Mouse (Mus musculus) brain, adult 2 months (tissue): ENCODE measurements around the gene Copz2.

ENCODE experiments used
- DNase-seq: peaks from one replicate; pipeline ENCODE4 v3.0.0; 2011; ENCODE audit warnings: low read depth, low spot score

Gene Copz2

DNA sequence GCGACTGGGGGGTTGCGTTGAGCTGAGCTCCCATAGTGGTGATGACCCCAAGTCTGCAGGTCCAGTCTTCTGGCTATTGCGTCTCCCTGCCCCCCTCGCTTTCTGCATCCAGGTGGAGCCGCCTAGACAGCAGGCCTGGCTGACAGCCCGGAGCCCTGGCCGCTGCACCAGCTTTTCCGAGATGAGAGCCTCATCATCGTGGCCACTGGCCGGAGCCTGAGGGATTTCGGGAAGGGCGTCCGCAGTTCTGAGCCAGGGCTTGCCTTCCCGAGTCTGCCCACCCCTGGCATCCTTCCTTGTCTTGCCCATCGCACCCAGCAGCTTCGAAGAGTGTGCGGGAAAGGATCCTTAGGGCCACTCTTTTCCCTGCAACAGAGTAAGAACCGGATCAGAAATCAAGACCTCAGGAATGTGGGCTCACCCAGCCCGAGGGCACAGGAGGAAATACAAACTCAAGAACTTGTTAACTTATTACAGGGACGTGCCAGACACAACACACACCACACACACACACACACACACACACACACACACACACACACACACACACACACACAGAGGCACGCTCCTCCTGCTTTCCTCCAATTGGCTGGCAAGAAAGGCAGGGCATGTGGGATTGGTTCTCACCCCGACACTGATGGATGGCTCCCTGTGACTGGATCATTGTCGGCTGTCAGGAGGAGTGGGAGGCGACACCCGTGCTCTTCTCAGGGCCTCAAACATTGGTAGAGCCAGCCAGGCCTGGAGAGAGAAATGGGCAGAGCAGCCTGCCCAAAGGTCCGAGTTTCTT, 13.7 kb downstream of the Copz2 start:
- peak; percentile 89 for DNase-seq

DNA sequence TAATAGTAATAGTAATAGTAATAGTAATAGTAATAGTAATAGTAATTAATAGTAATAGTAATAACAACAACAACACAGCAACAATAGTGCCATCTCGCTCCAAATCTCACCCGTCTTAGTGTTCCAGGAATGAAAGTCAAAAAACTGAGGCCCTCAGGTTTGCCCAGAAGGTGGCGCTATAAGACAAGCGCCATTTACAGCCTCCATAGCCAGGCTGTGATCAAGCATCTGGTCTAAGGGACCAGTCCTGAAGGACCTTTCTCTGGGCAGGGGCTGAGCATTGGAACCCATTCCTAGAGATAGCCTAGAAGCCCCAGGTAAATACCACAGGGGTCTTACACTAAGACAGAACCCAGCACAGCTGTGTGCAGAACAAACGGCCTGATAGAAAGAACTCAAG, 17.5 kb downstream of the Copz2 start:
- peak; percentile 83 for DNase-seq

DNA sequence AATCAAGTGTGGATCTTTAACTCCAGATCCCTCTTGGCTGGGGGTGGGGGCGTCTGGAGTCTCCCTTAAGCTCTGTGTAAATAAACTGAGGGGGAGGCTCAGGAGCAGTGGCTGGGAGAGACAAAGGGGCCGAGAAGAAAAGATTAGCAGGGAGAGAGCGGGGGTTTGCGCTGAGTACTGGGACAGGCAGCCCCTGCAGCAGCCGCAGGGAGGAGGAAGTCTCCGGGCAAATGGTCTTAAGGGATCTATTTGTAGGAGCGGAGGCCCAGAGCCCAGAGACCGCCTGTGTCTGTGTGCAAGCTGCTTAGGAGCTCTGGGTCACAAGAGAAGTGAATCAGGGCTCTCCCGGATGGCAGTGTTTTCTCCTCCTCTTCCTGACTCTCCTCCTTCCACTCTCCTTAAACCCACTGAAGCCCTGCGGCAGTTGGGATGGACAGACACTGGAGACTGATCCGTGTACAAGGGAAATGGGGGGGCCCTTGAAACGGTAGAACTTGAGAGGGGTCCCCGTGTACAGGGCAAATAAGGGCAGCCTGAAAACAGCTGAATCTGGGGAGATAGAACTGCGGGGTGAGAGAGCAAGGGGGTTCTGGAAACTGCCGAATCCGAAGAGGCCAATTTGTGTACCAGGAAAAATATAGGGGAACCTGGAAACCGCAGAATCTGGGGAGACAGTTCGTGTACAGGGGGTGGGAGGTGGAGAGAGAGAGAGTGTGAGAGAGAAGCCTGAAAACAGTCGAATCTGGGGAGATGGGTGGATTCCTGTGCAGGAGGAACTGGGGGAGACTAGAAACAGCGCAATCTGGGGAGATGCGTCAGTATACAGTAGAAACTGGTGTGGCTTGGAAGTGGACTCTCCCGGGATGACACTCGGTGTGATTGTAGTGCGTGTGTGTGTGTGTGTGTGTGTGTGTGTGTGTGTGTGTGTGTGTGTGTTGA, 23.0 kb downstream of the Copz2 start:
- DNase-seq, result peak; percentile 65

DNA sequence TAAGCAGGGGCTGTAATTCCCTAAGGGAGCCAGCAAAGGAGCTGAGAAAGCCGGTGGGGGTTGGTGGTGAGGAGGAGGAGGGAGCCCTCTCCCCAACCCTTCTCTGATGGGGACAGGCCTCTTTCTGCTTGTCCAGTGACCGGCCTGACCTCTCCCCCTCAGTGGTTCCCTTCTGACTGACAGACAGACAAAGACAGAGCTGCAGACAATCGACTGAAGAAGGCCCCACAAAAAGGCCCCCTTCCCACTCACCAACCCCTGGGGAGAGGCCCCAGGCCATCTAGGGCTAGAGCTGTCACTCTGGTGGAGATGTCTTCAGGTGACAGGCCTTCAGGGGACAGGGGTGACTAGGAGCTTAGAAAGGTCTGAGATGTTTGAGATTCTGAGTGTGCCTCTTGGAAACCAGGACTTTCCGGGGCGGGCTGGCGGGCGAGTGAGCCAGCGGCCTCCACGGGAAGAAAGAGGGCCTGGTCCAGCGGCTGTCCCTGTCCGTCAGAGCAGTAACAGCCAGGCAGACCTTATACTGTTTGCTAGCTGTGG, 24.0 kb downstream of the Copz2 start:
- no peak for DNase-seq

DNA sequence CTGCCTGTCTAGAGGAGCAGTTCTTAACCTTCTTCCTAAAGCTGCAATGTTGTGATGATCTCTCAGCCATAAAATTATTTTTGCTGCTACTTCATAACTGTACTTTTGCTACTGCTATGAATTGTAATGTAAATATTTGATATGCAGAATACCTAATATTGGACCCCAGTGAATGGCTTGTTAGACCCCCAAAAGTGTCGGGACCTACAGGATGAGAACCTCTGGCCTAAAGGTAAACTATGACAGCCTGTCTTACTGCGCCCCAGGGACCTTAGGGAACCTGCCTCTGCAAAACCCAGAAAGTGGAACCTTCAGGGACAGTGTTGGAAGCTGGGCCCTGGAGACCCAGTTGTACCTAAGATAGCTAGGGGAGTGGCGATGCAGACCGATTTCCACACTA, 25.6 kb downstream of the Copz2 start:
- DNase-seq, result no peak

DNA sequence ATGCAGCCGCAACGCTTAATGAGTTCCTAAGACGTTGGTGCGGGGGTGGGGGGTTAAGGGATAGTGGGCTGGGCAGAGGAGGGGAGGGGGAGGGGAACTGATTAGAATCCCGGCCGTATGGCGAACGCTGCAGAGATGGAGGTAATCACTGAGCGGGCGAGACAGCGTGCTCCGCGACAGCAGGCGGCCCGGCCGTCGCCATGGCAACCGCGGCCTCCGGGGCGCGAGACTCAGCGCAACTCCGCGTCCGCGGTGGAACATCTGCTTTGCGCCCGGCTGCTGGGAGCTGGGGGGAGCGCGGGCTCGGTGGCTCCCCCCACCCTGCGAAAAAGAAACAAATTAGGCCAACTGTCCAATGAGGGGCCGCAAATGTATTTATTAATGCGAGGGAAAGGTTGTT, 26.1 kb downstream of the Copz2 start:
- DNase-seq, result peak; percentile 88

DNA sequence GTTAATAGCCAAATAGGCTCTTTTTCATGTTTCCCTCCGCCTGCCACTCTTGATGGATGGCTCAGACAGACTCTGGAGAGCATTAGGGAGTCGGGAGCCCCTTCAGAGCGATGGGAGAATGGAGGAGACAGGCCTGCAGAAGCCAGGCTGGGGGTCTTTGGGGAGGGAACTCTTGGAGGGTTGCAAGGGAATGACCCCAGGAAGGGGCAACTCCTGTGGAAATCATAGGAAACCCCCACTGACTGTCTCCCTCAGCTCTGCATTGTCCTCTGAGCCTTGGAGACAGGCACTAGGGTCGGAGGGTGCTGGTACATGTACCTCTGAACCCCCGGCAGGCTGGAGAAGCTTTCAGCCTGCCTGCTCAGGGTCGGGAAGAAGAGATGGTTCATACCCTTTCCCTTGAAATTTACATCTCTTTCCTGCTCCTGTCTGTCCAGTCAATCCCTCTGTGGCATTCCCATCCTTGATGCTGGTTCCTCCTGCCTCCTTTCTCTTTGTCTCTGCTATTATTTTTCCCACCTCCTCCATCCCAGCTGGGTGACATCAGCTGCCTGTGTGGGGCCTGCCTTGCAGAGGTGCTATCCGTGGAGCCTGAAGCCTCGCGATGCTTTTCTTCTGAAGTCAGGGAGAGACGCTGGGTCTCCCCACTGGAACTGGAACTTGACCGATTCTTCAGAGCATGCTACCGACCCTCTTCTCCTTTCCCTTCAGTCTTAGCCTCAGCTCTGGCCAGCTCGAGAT, 26.8 kb downstream of the Copz2 start:
- peak; percentile 75 for DNase-seq

DNA sequence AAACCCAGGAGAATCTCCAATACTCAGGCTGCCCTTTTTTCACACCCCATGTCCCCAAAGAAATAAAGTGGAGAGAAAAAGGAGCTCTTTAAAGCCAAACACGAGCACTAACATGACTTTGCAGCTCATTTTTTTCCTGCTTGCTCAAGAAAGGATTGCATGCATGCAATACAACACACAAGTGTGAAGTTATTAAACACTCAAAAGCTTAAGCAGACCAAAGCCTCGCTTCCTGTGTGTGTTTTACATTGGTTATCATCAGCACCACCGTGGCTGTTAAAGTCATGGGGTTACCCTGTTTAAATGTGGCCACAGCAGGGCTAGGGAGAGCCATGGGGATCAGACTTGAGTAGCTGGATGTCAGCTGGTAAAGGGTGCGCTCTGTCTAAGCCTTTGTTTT, 27.4 kb downstream of the Copz2 start:
- DNase-seq, result no peak

DNA sequence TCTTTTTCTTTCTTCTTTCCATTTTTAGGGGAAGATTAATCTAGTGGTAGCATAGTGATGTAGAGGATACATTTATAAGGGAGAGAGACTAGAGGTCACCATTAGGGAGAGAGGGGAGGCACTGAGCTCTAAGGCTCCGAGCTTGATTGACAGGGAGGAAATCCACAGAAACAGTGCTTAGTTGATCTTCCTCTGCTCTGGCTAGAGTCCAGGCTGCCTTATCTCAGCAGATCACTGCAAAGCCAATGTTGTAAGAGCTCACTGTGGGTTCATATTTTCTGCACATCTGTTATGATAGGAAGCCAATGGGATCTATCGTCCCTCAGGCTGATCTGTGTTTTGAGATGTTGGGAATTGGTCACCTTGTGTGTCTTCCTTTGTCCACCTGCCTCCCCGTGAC, 29.0 kb downstream of the Copz2 start:
- no peak for DNase-seq

DNA sequence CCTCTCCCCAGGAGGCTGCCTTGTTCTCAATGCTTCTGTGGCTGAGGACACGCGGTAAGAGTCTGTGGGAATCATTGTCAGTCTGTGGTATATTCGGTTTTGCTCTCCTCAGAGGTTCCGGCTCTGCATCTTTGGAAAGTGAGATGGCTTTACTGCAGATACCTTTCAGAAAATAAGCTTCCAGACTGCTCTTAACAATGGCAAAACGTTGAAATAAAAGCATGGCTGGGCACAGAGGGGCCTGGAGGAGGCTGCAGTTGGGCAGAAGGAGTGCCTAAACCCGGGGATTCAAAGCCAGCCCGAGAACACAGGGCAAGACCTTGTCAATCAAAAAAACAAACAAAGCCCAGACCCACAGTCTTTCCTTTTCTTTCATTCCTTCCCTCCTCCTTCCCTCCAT, 29.7 kb downstream of the Copz2 start:
- DNase-seq, result no peak

DNA sequence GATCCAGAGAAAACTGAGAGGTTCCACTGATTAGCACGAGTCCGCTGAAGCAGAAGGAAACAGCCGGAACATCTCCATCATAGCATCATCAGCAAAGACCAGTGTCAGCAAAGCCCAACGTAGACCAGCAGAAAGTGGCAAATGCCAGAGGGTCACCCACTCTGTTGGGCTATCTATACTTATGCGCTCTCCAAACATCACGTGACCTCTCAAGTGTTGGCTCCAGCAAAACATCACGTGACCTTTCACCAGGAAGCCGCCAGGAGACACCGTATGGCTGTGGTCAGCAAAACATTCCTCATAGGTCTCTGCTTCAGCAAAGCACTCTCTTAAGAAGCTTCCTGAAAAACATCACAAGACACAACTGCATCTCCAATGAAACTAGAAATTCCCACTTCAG, 30.6 kb downstream of the Copz2 start:
- DNase-seq, result peak; percentile 26

DNA sequence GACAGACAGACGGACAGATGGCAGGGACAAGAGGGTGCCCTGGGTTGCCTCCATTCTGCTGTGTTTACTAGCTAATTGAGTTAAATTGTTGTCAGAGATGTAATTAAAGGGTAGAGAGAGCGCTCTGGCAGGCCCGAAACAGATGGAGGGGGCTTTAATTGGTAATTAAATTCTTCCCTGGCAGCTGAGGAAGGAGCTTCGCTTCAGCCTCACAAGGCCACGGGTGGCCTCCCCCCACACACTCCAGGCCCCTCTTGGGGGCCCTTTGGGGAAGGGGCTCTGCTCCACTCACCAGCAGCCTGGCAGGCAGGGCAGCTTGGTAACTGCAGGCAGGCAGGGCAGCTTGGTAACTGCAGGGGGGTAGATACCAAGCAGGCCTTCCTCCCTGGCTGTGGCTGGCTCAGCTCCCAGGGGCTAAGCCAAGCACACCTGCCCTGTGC, 36.3 kb downstream of the Copz2 start:
- DNase-seq, result no peak

DNA sequence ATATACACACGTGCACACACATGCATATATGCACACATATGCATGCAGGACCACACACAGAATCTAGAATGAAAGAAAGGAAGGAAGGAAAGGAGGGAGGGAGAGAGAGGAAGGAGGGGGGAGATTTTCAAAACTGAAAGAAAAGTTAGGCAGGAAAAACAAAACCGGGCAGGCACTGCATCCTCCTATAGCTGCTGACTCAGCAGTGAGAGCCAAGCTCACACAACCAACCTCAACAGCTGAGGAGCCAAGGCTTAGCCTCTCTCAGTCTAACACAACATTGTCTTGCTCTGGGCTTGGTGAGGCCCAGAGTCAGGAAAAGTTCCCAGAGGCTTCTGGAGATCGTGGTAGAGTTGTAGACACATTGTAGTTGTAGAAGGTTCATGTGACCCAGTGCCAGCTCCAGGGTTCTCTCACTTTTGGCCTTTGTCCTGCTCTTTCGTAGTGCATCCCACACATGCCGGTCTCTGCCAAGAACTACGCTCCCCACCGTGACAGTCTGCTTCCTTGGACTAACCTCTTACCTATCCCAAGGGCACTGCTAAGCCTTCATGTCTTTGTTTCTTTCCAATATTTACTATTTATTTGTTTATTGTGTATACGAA, 37.4 kb downstream of the Copz2 start:
- DNase-seq, result peak; percentile 70

DNA sequence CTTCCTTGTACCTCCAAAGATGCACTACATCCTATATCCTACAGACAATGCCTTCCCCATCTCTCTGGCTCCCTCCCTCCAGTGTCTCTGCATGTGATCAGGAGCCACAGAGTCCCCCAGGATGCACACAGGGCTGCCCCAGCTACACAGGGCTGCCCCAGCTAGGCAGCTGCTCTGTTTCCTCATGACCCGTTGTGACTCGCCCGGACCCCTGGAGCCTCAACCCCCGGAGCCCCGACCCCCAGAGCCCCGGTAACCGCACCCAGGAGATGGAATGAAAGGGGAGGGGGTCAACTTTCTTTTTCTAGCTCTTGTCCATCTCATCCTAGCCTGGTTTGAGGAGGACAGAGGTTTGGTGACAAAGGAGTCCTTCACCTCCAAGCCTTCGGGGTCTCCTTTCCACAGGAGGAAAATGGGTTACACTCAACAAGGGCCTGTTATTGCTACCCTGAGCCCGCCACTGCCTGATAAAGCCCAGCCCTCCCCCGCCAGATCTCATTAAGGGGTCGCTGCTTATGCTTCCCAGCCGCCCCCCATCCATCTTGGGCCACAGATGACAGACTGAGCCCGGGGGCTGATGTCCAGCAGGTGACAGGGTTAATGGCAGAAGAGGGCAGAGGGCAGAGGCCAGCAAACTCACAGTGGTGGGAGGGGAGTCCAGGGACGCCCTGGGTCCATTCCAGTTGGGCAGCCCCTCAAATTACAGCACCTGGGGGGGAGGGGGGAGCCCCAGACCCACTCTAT, 42.3 kb downstream of the Copz2 start:
- DNase-seq, result no peak

DNA sequence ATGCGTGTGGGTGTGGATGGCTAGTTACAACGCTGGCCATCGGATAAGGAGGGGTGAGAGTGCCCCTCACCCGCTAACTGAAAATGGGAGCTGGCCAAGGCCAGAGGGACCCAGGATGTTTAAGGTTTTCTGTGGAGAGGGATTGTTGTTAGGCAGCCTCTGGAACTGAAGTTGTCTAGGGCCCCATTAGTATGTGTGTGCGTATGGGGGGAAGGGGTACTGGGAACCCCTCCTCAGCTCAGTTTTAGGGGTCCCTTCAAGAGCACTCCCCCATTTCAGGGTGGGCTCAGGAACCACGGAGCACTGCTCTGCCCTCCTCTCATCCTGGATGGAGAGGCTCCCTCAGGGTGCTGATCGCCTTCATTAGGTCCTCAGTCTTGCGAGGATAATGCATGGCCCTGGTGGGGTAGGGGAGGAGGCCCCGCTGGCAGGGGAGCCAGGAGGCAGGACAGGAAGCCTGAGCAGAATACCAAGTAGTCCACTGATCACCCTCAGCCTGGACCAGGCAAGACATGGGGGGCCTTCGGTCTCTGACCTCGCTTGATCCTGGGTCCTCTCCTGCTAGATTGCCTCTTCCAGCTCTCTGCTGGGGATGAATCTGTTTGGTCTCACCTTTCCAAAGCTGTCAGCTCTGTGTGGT, 43.7 kb downstream of the Copz2 start:
- no peak for DNase-seq

DNA sequence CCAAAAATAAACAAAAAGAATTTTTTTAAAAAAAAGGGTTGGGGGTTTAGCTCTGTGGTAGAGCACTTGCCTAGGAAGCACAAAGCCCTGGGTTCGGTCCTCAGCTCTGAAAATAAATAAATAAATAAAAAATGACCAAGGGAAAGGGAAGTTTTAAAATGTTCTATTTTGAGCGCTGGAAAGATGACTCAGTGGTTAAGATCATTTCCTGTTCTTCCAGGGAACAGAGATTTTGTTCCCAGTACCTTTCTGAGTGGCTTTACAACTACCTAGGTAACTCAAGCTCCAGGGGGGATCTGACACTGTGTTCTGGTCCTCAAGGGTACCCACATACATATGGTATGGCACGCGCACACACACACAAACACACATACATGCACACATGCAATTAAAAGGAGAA, 46.2 kb downstream of the Copz2 start:
- DNase-seq, result no peak

DNA sequence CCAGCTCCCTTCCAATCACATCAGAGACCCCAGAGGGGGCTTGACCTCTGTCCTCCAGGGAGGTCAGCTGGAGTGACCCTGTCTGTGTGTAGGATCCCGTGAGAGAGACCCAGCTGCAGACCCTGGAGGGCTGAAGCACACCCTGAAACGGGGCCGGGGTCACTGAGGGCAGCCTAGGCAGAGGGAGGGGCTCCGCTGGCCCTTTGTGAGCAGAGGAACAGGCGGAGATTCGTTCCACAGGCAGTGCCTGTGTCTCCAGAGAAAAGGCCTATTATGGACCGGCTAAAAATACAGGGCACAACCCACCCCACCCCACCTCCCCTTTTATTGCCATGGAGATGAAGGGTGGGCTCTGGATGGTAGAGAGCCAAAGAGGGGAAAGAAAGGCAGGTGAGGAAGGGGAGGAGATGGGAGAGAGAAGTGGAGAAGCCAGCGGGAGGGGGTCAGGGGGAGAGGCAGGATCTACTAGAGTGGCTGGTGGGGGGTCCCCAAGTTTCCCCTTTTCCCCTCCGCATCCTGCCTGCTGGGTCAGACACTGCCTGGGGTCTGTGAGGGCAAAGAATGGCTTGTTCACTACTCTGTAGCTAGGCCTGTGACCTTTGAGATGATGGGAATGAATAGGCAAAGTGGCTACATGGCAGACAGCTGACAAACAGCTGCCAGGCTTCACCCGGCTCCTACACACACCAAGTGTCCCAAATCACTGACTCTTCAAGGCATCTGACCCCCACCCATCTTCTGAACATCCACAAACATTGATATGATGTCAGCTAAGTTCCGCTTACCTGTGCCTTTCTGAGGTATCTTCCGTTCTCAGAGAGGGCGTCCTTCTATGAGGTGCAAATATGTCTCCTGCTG, 50.0 kb downstream of the Copz2 start:
- no peak for DNase-seq

DNA sequence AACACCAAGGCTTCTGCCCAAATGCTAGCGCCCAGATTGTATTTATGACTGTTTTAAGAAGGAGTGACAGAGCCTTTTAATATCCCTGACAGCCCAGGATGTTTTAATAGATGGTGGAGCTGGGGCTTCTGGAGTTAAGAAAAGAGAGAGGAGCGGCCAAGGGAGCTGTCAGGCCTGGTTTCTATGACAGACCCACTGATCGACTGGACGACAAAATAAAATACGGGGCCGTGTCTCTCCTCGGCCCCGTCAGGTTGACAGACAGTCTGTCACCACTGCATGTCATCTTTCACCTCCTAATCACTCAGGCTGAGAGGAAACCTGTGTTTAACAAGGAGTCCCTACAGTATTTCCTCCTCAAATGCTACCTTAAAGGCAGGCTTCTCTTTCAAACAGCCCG, 51.7 kb downstream of the Copz2 start:
- DNase-seq, result no peak
